In the genomic region with DNA sequence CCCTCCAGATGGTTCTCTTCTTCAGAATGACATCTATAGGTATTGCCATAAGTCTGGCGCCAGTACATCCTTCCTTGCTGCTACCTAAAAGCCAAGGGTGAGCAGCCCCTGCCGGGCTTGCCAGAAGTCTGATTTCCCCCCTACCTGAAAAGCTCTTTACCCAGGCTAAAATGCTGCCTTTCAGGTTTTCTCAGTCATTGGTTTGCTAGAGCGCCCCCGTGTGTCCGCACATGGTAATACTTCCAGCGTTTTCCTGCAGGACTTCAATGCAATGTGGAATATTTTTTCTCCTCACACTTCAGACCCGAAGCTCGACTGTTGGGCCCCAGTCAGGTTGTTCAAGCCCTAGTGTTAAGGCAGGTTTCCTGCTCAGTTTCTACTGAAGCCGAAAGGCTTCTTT, we compare ENCODE assay signal across 11 mouse cellular contexts. TPM values are rescaled to one million over a fixed set of nuclear protein-coding genes. Genes with fewer than 3 reads are reported as not detected.
DNase-seq lines count a peak whose midpoint lies in the region; ATAC-seq and TF ChIP-seq lines count a peak whose summit lies in the region.
"Had no signal": no experiment of that assay in that cellular context is flagged by ENCODE, and none has a peak within 500 bp of the region (broad histone marks: within the 10 kb centered on the region; RNA-seq: fewer than 3 reads in every experiment).

No protein-coding gene starts in this region.

- no peak overlapping the region for H3K4me2 ChIP-seq in hindbrain, embryonic 14.5 days (replicated peaks)
- H3K4me2 ChIP-seq in hindbrain, embryonic 12.5 days (replicated peaks), result no peak overlapping the region
- H3K4me2 ChIP-seq in limb, embryonic 11.5 days (ENCODE audit: low read depth, severe bottlenecking), result no peak overlapping the region
- H3K4me2 ChIP-seq: embryonic facial prominence, embryonic 12.5 days; stomach, embryonic 15.5 days had no signal

- ATAC-seq in hindbrain, embryonic 14.5 days (ENCODE audit: low FRiP score), result no peak
- ATAC-seq in hindbrain, embryonic 12.5 days (ENCODE audit: low FRiP score), result no peak
- no peak for ATAC-seq in G1E (ENCODE audit: extremely low read depth, insufficient number of reproducible peaks, low FRiP score, poor library complexity, severe bottlenecking)
- no peak for ATAC-seq in limb, embryonic 11.5 days (ENCODE audit: insufficient number of reproducible peaks, low FRiP score, low TSS enrichment, low read depth)

- no peak overlapping the region for H3K27ac ChIP-seq in hindbrain, embryonic 14.5 days
- H3K27ac ChIP-seq in hindbrain, embryonic 12.5 days, result no peak overlapping the region
- H3K27ac ChIP-seq in limb, embryonic 11.5 days (replicated peaks; ENCODE audit: low read depth, low read length), result no peak overlapping the region
- H3K27ac ChIP-seq: embryonic facial prominence, embryonic 12.5 days; stomach, embryonic 15.5 days had no signal

- intact Hi-C loops in heart, postnatal 10 days (cut with DNase I), result loop anchor here (10.0 kb wide), 1 partner anchor 278 kb away; no protein-coding TSS in a partner anchor

- no peaks in the 10 kb centered on the region for H3K9me3 ChIP-seq in hindbrain, embryonic 14.5 days (ENCODE audit: control insufficient read depth, low read length)
- no peaks in the 10 kb centered on the region for H3K9me3 ChIP-seq in hindbrain, embryonic 12.5 days (replicated peaks)
- no peaks in the 10 kb centered on the region for H3K9me3 ChIP-seq in G1E (replicated peaks)
- H3K9me3 ChIP-seq in limb, embryonic 11.5 days (ENCODE audit: control insufficient read depth, low read length), result no peaks in the 10 kb centered on the region; the same call in 1 of the 2 replicates
- H3K9me3 ChIP-seq: embryonic facial prominence, embryonic 12.5 days; stomach, embryonic 15.5 days had no signal

- no peaks in the 10 kb centered on the region for H3K36me3 ChIP-seq in hindbrain, embryonic 14.5 days (replicated peaks; ENCODE audit: control insufficient read depth, insufficient read depth)
- no peaks in the 10 kb centered on the region for H3K36me3 ChIP-seq in hindbrain, embryonic 12.5 days
- no peaks in the 10 kb centered on the region for H3K36me3 ChIP-seq in G1E (replicated peaks)
- H3K36me3 ChIP-seq in limb, embryonic 11.5 days (ENCODE audit: control insufficient read depth, insufficient read depth, low read length), result no peaks in the 10 kb centered on the region
- H3K36me3 ChIP-seq: embryonic facial prominence, embryonic 12.5 days; stomach, embryonic 15.5 days had no signal

- peaks cover 15% of the 10 kb centered on the region for H3K27me3 ChIP-seq in hindbrain, embryonic 14.5 days (ENCODE audit: control insufficient read depth, insufficient read depth, low read length)
- peaks cover 23% of the 10 kb centered on the region for H3K27me3 ChIP-seq in hindbrain, embryonic 12.5 days
- peaks cover 11% of the 10 kb centered on the region; the same call in 1 of the 2 replicates for H3K27me3 ChIP-seq in G1E (ENCODE audit: insufficient read depth, low read length)
- peaks cover 4% of the 10 kb centered on the region; the same call in 1 of the 2 replicates for H3K27me3 ChIP-seq in limb, embryonic 11.5 days (ENCODE audit: control insufficient read depth, insufficient read depth, low read length)
- H3K27me3 ChIP-seq: stomach, embryonic 15.5 days had no signal

- no peaks in the 10 kb centered on the region for H3K4me1 ChIP-seq in hindbrain, embryonic 14.5 days (replicated peaks; ENCODE audit: control insufficient read depth, insufficient read depth, low read length)
- no peaks in the 10 kb centered on the region for H3K4me1 ChIP-seq in hindbrain, embryonic 12.5 days
- no peaks in the 10 kb centered on the region for H3K4me1 ChIP-seq in G1E (ENCODE audit: insufficient read depth, low read depth, low read length)
- no peaks in the 10 kb centered on the region for H3K4me1 ChIP-seq in limb, embryonic 11.5 days (ENCODE audit: control insufficient read depth, insufficient read depth, low read length)
- H3K4me1 ChIP-seq: embryonic facial prominence, embryonic 12.5 days; stomach, embryonic 15.5 days had no signal

- 14% methylated on average over 9 of the region's 9 CpGs for WGBS in hindbrain, embryonic 14.5 days
- 31% methylated on average over 9 of the region's 9 CpGs for WGBS in hindbrain, embryonic 12.5 days
- 18% methylated on average over 9 of the region's 9 CpGs for WGBS in limb, embryonic 11.5 days

- no peak overlapping the region for H3K4me3 ChIP-seq in hindbrain, embryonic 14.5 days (replicated peaks; ENCODE audit: low read length)
- H3K4me3 ChIP-seq in hindbrain, embryonic 12.5 days, result no peak overlapping the region
- no peak overlapping the region for H3K4me3 ChIP-seq in G1E (ENCODE audit: low read depth, low read length)
- H3K4me3 ChIP-seq in limb, embryonic 11.5 days (ENCODE audit: low read depth, low read length), result no peak overlapping the region
- H3K4me3 ChIP-seq: embryonic facial prominence, embryonic 12.5 days; stomach, embryonic 15.5 days had no signal

- DNase-seq in hindbrain, embryonic 14.5 days (ENCODE audit: low spot score), result peak; percentile 71
- DNase-seq in G1E (ENCODE audit: low spot score), result peak; percentile 4
- peak; percentile 54 to 70 for DNase-seq in cerebellum, adult 18-20 months
- peak; percentile 54 to 69 for DNase-seq in heart, postnatal 10 days
- DNase-seq in limb, embryonic 11.5 days (ENCODE audit: low spot score), result peak; percentile 76
- DNase-seq in retina, postnatal 1 day, result peak; percentile 55
- DNase-seq in urinary bladder, postnatal 4 days (ENCODE audit: low spot score in 2 of 2), result peak; percentile 19 to 67

- peak; percentile 27; the same call in 1 of the 2 replicates for TF ChIP-seq CTCF in G1E (IDR thresholded peaks at IDR 0.05; ENCODE audit: low read depth, low read length)

- H3K9ac ChIP-seq in hindbrain, embryonic 14.5 days, result no peak overlapping the region
- H3K9ac ChIP-seq in hindbrain, embryonic 12.5 days, result no peak overlapping the region
- no peak overlapping the region for H3K9ac ChIP-seq in limb, embryonic 11.5 days (ENCODE audit: low read length)
- H3K9ac ChIP-seq: embryonic facial prominence, embryonic 12.5 days; stomach, embryonic 15.5 days had no signal

RNA-seq across cellular contexts. Expression of a gene that starts 5.9 kb away (rescaled TPM):
- polyA plus RNA-seq in hindbrain, embryonic 14.5 days (2014; fragmentation: Nextera tagmentation; extraction: Ambion mirVana), result not detected in 2 replicates
- not detected in 2 replicates for polyA plus RNA-seq in hindbrain, embryonic 12.5 days (2016; fragmentation: Nextera tagmentation; extraction: Ambion mirVana)
- total RNA-seq in G1E (2014; fragmentation: Nextera tagmentation), result not detected in 2 replicates
- total RNA-seq in G1E (2017), result 0.05 TPM in 1 of 2 replicates, not detected in the other
- not detected in 2 replicates for polyA plus RNA-seq in G1E (2012)
- total RNA-seq in heart, postnatal 10 days (2021), result not detected
- not detected in 2 replicates for polyA plus RNA-seq in limb, embryonic 11.5 days (2014; fragmentation: Nextera tagmentation; extraction: Ambion mirVana)
- total RNA-seq: left cerebral cortex, adult 8-10 months had no signal
- polyA plus RNA-seq: embryonic facial prominence, embryonic 12.5 days had no signal

RNA-seq across cellular contexts. Expression of a gene that starts 42.5 kb away (rescaled TPM):
- 293 and 367 TPM in 2 replicates for polyA plus RNA-seq in hindbrain, embryonic 14.5 days (2014; fragmentation: Nextera tagmentation; extraction: Ambion mirVana)
- 388 and 426 TPM in 2 replicates for polyA plus RNA-seq in hindbrain, embryonic 12.5 days (2016; fragmentation: Nextera tagmentation; extraction: Ambion mirVana)
- total RNA-seq in G1E (2014; fragmentation: Nextera tagmentation) (335 and 381 TPM in 2 replicates), G1E (2017) (3,274 and 3,292 TPM in 2 replicates)
- 408 and 436 TPM in 2 replicates for polyA plus RNA-seq in G1E (2012)
- 100 to 1,000 TPM; 487 to 510 TPM for total RNA-seq in heart, postnatal 10 days (2021)
- 520 and 540 TPM in 2 replicates for polyA plus RNA-seq in limb, embryonic 11.5 days (2014; fragmentation: Nextera tagmentation; extraction: Ambion mirVana)

RNA-seq across cellular contexts. Expression of a gene that starts 51.1 kb away (rescaled TPM):
- 70.7 and 76.1 TPM in 2 replicates for polyA plus RNA-seq in hindbrain, embryonic 14.5 days (2014; fragmentation: Nextera tagmentation; extraction: Ambion mirVana)
- 61.9 and 68.7 TPM in 2 replicates for polyA plus RNA-seq in hindbrain, embryonic 12.5 days (2016; fragmentation: Nextera tagmentation; extraction: Ambion mirVana)
- 52.4 and 58.8 TPM in 2 replicates for total RNA-seq in G1E (2014; fragmentation: Nextera tagmentation)
- total RNA-seq in G1E (2017), result 14.2 and 16.0 TPM in 2 replicates
- 4.2 and 10.7 TPM in 2 replicates for polyA plus RNA-seq in G1E (2012)
- total RNA-seq in heart, postnatal 10 days (2021), result 10 to 100 TPM; 23.2 to 25.0 TPM
- 89.0 and 99.0 TPM in 2 replicates for polyA plus RNA-seq in limb, embryonic 11.5 days (2014; fragmentation: Nextera tagmentation; extraction: Ambion mirVana)

Comparison
In these comparisons a context has a peak if more than half of its experiments do, and no peak if none do; other contexts are left out.
1. DNase-seq: peak in every context shown above with its lines; median percentile 76 in limb, embryonic 11.5 days; 71 in hindbrain, embryonic 14.5 days; 62 in cerebellum, adult 18-20 months; 62 in heart, postnatal 10 days; 55 in retina, postnatal 1 day; 43 in urinary bladder, postnatal 4 days; 4 in G1E.